Mouse (Mus musculus): ENCODE measurements around the gene H2afv. TPM values are rescaled to one million over a fixed set of nuclear protein-coding genes. Genes with fewer than 3 reads are reported as not detected.

The H2afv gene
- total and polyA plus RNA-seq, 3 experiments = 46.6 to 73.2 (median 63.7) TPM

DNA sequence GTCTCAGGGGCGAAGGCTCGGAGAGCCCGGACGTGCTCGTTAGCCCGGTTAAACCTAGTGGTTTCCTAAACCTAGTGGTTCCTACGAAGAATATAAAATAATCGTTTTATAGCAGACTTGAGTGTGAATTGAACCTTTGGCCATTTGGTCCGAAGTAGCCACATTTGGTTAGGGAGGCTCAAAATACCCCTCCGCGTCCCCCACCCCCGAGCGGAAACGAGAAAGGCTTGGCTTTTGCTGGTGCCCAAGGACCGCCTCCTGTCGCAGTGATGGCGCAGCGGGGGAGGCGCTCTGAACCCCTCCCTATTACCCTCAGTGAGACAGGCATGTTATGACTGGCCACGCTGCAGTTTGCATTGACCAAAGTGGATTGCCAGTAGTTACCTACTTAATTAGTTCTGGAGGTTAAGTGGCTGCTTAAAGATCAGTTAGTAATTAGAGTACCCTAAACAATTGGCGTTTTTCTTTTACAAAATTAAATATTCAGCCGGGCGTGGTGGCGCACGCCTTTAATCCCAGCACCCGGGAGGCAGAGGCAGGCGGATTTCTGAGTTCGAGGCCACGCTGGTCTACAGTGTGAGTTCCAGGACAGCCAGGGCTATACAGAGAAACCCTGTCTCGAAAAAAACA is 27.7 kb downstream of the H2afv start:
- peak overlapping the region; percentile 99 for H3K4me2 ChIP-seq (ENCODE audit: insufficient read depth, low read depth, poor library complexity, severe bottlenecking)
- peak overlapping the region; percentile 100 for H3K9ac ChIP-seq (ENCODE audit: insufficient read depth, low read depth)
- DNase-seq (ENCODE audit: extremely low read depth) = peak; percentile 93
- H3K79me2 ChIP-seq (replicated peaks; ENCODE audit: control insufficient read depth, extremely low read depth, insufficient read depth, poor library complexity, severe bottlenecking) = peaks cover 34% of the 10 kb centered on the region
- no peaks in the 10 kb centered on the region for H3K27me3 ChIP-seq (replicated peaks)
- peak overlapping the region; percentile 91 for H3K27ac ChIP-seq (ENCODE audit: insufficient read depth, low read depth)
- TF ChIP-seq MEF2A (IDR thresholded peaks at IDR 0.05; ENCODE audit: borderline replicate concordance, low read depth, low read length) = peak; percentile 78; the same call in 1 of the 2 replicates
- TF ChIP-seq SIN3A (IDR thresholded peaks at IDR 0.05; ENCODE audit: low read length) = peak; percentile 95
- TF ChIP-seq TBP (conservative IDR thresholded peaks at IDR 0.05; ENCODE audit: low read depth, low read length) = 0 out of 2 replicates have a peak, but pooled peaks have one; percentile 22
- TF ChIP-seq MAFK (IDR thresholded peaks at IDR 0.05; ENCODE audit: insufficient replicate concordance, low read length) = no peak
- no peak for TF ChIP-seq SMC3 (IDR thresholded peaks at IDR 0.05; ENCODE audit: low read depth, low read length)
- TF ChIP-seq HCFC1 (IDR thresholded peaks at IDR 0.05; ENCODE audit: low read depth, low read length) = peak; percentile 44; the same call in 1 of the 2 replicates
- TF ChIP-seq NELFE (IDR thresholded peaks at IDR 0.05; ENCODE audit: low read depth, low read length) = 0 out of 2 replicates have a peak, but pooled peaks have one; percentile 40
- TF ChIP-seq BHLHE40 (IDR thresholded peaks at IDR 0.05; ENCODE audit: low read depth, low read length) = no peak
- TF ChIP-seq ZNF384 (IDR thresholded peaks at IDR 0.05; ENCODE audit: low read depth, low read length) = no peak
- peak; percentile 41; the same call in 1 of the 2 replicates for TF ChIP-seq ETS1 (conservative IDR thresholded peaks at IDR 0.05; ENCODE audit: low read depth, low read length)
- TF ChIP-seq CHD2 (IDR thresholded peaks at IDR 0.05; ENCODE audit: low read length) = peak; percentile 44; the same call in 1 of the 2 replicates
- TF ChIP-seq RCOR1 (conservative IDR thresholded peaks at IDR 0.05; ENCODE audit: low read depth, low read length) = no peak
- peak; percentile 85 for TF ChIP-seq MAZ (IDR thresholded peaks at IDR 0.05; ENCODE audit: low read depth, low read length)
- 0 out of 2 replicates have a peak, but pooled peaks have one; percentile 74 for TF ChIP-seq CHD1 (IDR thresholded peaks at IDR 0.05; ENCODE audit: low read depth, low read length)
- TF ChIP-seq ZMIZ1 (IDR thresholded peaks at IDR 0.05; ENCODE audit: low read depth, low read length) = peak; percentile 49; the same call in 1 of the 2 replicates
- peak; percentile 70 for TF ChIP-seq MYC (IDR thresholded peaks at IDR 0.05; ENCODE audit: low read depth, low read length)
- TF ChIP-seq E2F4 (IDR thresholded peaks at IDR 0.05; ENCODE audit: insufficient replicate concordance, low read depth, low read length) = no peak
- TF ChIP-seq NRF1 (IDR thresholded peaks at IDR 0.05; ENCODE audit: low read depth, low read length) = peak; percentile 58
- TF ChIP-seq RAD21 (IDR thresholded peaks at IDR 0.05; ENCODE audit: low read depth, low read length) = no peak
- peak; percentile 91 for TF ChIP-seq IRF4 (IDR thresholded peaks at IDR 0.05; ENCODE audit: low read depth, low read length)
- peak; percentile 54 for TF ChIP-seq POLR2A (IDR thresholded peaks at IDR 0.05; ENCODE audit: low read depth, low read length)
- no peak for TF ChIP-seq USF2 (conservative IDR thresholded peaks at IDR 0.05; ENCODE audit: low read depth, low read length)
- peak; percentile 94 for TF ChIP-seq MXI1 (IDR thresholded peaks at IDR 0.05; ENCODE audit: low read depth, low read length)
- TF ChIP-seq JUND (conservative IDR thresholded peaks at IDR 0.05; ENCODE audit: low read depth, low read length) = 0 out of 2 replicates have a peak, but pooled peaks have one; percentile 41
- no peak; the same call in 1 of the 2 replicates for TF ChIP-seq MAX (IDR thresholded peaks at IDR 0.05; ENCODE audit: low read length)
- no peak for TF ChIP-seq ZC3H11A (IDR thresholded peaks at IDR 0.05; ENCODE audit: low read depth, low read length)
- TF ChIP-seq ZKSCAN1 (IDR thresholded peaks at IDR 0.05; ENCODE audit: borderline replicate concordance, low read depth, low read length) = no peak
- TF ChIP-seq CTCF (conservative IDR thresholded peaks at IDR 0.05 in 1 of 2, IDR thresholded peaks at IDR 0.05 in 1 of 2; ENCODE audit: low read depth in 2 of 2, low read length in 2 of 2) = no peak
- no peak for TF ChIP-seq USF1 (IDR thresholded peaks at IDR 0.05; ENCODE audit: low read depth, low read length)
- TF ChIP-seq EP300 (IDR thresholded peaks at IDR 0.05; ENCODE audit: low read length) = peak; percentile 38; the same call in 1 of the 2 replicates
- no peak for TF ChIP-seq GABPA (IDR thresholded peaks at IDR 0.05; ENCODE audit: insufficient replicate concordance, low read depth, low read length)
- TF ChIP-seq POLR2AphosphoS2 (IDR thresholded peaks at IDR 0.05; ENCODE audit: low read depth, low read length) = no peak
- TF ChIP-seq JUN (IDR thresholded peaks at IDR 0.05; ENCODE audit: insufficient read depth, low read depth, low read length) = no peak
- no peak for TF ChIP-seq PAX5 (IDR thresholded peaks at IDR 0.05; ENCODE audit: low read length)
- TF ChIP-seq KAT2A (IDR thresholded peaks at IDR 0.05; ENCODE audit: insufficient replicate concordance, low read length) = no peak
- TF ChIP-seq TCF12 (IDR thresholded peaks at IDR 0.05; ENCODE audit: low read depth, low read length) = 0 out of 2 replicates have a peak, but pooled peaks have one; percentile 15
- peak; percentile 79; the same call in 1 of the 2 replicates for TF ChIP-seq UBTF (IDR thresholded peaks at IDR 0.05; ENCODE audit: low read depth, low read length)
- no peak for TF ChIP-seq ELF1 (IDR thresholded peaks at IDR 0.05; ENCODE audit: low read depth, low read length)
- H3K36me3 ChIP-seq (replicated peaks in 1 of 2; ENCODE audit: control insufficient read depth in 1 of 2, insufficient read depth in 1 of 2, low read length in 1 of 2) = peaks cover 24 to 36% of the 10 kb centered on the region in 2 experiments
- H3K9me3 ChIP-seq (replicated peaks; ENCODE audit: low read length) = no peaks in the 10 kb centered on the region
- dilution Hi-C loops (cut with MboI; ENCODE audit: extremely low pct_ligation_motif_present, extremely low pct_unique_long_range_greater_than_20kb, low sequenced_read_pairs) = no loop called here
- H3K4me3 ChIP-seq (replicated peaks in 1 of 3; ENCODE audit: low read depth in 2 of 3, low read length in 2 of 3, poor library complexity in 1 of 3) = peak overlapping the region; percentile 93 to 94 (median 93)
- H3K4me1 ChIP-seq (ENCODE audit: control insufficient read depth in 1 of 2, insufficient read depth in 2 of 2) = peaks cover 5 to 48% of the 10 kb centered on the region in 2 experiments; a peak in 3 of 4 replicates
- in situ Hi-C loops (cut with MboI; ENCODE audit: low pct_ligation_motif_present, low pct_unique_long_range_greater_than_20kb, low sequenced_read_pairs) = no loop called here

All from CH12.LX (cell line).